Mouse (Mus musculus) CH12F3 (cell line): Measurements from ENCODE around the gene Mamdc2.

ENCODE experiments used
- in situ Hi-C: fragments of 300-500 bp; cut with MboI; formaldehyde crosslinking; loops from 2 replicates; pipeline ENCODE4 v1.14.3; 2020; ENCODE audit warnings: low sequenced_read_pairs

Gene Mamdc2

DNA sequence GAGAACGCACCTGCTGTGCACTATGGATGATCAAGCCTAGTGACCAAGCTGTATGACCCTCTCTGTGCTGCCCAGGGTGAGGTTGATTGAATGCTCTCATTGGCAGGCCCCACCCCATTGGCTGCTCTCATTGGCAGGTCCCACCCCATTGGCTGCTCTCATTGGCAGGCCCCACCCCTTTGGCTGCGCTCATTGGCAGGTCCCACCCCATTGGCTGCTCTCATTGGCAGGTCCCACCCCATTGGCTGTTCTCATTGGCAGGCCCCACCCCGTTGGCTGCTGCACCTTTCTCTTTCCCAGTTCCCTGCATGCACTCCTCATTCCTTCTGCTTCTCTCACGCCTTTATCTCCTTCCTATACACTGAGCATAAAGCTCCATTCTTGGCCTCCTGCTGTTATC lies 12.5 kb downstream of the Mamdc2 start:
- in situ Hi-C loops: no loop called here

DNA sequence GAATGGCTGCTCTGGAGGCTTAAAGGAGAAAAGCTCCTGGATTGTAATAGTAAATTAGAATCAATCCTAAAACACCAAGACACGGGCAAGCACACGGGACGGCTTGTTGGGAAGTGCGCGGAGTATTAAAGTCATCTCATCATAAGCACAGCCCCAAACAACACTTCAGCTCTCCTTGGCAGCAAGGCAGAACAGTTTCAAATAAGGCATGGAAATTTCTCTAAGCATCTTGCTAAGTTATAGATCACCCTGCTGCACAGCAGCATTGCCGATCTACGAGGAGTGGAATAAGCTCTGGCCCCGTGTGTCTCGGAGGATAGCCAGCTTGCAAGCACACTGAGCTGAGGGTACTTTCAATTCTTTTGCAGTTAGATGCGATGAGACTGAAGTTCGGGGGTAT lies 13.8 kb downstream of the Mamdc2 start:
- in situ Hi-C loops: no loop called here

DNA sequence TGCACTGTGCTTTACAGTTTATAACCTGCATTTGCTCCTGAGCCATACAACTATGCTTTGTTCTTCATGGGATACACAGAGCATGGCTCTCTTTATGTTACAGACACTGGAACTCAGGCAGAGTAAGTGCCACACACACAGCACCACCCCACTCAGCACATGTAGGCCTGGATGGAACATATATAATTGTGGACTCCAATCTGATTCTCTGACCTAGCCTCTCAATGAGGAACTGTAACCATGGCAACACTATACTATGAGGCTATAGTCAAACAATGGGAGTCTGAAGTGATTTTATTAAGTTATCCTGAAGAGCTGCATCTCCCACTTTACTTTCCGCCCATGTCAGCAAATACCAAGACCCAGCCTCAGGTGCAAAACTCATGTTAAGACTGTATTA lies 30.6 kb downstream of the Mamdc2 start:
- in situ Hi-C loops: no loop called here

DNA sequence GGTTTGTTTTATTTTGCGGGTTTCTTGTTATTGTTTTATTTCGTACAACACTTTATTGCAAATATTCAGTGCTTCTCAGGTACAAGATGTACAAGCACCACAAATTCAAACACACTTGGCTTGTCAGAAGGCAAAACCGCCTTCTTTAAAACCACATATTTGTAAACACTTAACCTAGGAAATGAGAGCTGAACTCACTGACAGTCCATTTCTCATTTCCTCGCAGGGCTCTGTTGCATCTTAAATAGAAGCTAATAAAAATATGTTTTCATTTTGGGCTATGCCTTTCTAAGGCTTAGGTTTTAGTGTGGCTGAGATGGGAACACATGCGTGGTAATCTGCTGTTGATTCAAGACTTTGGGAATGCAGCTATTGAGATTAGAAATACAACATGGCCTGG lies 37.4 kb downstream of the Mamdc2 start:
- in situ Hi-C loops: no loop called here

DNA sequence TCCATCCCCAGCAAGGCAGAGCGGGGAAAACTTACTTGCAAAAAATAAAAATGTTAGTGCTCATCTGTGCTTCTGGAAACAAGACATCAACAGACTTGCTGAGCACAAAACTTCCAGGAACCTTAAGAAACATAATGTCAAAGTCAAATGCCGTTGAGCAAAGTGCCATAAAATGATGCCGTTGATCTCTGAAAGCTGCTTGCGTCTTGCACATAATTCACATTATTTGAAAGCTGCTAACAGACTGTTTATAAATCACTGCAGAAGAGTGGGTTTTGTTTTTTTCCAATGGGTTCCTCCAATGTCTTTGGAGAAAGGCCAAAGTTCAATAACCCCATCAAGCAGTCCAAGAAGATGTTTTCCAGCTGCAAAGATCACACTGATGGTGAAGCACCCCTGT lies 37.9 kb downstream of the Mamdc2 start:
- in situ Hi-C loops: no loop called here

DNA sequence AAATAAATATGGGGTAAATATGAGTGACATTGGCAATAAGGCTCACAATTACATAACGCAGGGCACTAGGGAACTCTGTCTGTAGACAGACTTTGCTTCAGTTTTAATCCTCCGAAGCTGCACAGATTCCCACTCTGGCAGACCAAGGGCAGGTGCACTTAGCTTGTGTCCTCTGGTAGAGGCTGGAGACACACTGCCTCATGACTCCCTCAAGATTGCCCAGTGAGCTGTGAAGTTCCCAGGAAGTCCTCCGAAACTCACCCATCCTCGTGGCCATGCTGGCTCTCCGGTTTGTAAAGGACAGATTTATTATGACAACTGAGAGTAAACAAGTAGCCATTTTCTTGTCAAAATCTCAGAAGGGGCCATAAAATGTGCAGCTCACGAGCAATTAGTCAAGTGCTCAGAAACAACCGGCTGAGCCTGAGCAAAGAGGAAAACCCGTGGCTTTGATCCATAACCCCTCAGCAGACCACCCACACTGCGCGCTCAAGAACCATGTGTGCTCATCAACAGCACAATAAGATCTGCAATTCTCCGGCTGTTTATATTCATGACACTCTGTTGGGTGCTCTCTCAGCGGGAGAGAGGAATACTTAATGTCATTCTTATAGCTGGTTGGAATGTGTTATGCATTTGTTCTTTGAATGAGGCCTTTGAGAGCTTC lies 46.6 kb downstream of the Mamdc2 start:
- in situ Hi-C loops: no loop called here

DNA sequence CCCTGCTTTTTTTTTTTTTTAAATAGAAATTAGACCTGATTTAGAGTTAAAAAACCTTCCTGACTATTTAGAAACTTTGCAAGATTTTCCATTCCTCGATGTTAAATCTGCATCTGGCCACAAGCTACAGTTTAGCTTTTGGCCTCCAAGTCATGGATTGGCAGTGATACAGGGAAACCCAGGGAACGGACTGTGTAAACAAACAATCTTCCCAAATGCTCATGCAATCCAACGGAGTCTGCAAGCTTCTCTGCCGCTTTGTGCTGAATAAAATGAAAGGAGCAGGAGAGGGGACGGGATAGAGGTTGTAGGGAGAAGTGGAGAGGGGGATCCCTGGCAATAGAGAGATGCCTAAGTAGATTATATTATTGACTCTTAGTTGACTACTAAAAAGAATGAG lies 47.8 kb downstream of the Mamdc2 start:
- in situ Hi-C loops: no loop called here

DNA sequence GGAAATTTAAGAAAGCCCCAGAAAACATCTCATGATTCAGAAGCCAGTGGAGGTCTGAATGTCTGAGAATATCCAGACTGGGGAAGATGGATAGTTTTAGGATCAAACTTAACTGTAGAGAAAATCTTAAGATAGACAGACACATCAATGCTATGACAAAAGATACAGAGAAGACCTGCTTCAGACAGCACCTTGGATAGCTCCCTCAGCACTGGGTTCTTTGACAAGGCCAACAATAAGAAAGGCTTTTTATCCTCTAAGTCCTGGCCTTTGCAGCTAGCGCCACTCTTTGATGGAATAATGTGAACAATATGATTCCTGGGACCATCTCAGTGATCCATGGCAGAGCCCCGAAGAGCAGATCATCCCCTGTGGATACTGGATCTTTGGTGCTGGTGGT lies 52.3 kb downstream of the Mamdc2 start:
- in situ Hi-C loops: no loop called here

DNA sequence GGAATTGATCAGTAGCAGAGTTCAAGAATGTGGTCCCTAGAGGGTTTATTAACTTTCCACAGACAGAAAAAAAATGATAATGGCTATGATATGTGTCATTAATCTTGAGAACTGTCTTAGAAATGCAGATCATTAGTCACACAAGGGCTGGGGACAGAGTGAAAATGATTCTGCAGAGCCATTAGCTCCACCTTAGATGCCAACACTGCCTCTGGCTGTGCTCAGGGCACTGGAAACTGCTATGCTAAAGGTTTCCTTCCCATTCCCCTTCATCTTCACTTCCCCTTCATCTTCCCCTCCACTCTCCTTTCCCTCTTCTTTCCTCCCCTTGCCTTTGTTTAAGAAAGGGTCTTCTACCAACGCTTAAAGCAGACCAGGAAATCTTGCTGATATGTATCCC lies 53.6 kb downstream of the Mamdc2 start:
- in situ Hi-C loops: no loop called here

DNA sequence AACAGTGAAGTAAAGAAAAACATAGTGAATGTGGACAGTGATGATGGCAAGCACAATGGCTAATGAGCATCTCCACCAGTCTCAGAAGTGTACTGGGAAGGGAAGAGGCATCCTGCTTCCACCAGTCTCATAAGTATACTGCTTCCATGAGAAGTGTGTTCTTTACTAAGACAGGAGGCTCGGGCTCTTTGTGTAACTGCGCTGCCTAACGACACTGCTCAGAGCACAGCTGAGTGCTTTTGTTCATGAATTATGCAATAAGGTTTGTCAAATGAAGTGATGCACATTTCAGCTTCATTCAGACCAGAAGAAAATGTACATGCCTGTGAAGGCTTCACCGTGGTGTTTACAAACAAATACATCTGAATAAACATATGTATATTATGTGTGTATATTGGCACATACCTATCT lies 59.4 kb downstream of the Mamdc2 start:
- in situ Hi-C loops: no loop called here

DNA sequence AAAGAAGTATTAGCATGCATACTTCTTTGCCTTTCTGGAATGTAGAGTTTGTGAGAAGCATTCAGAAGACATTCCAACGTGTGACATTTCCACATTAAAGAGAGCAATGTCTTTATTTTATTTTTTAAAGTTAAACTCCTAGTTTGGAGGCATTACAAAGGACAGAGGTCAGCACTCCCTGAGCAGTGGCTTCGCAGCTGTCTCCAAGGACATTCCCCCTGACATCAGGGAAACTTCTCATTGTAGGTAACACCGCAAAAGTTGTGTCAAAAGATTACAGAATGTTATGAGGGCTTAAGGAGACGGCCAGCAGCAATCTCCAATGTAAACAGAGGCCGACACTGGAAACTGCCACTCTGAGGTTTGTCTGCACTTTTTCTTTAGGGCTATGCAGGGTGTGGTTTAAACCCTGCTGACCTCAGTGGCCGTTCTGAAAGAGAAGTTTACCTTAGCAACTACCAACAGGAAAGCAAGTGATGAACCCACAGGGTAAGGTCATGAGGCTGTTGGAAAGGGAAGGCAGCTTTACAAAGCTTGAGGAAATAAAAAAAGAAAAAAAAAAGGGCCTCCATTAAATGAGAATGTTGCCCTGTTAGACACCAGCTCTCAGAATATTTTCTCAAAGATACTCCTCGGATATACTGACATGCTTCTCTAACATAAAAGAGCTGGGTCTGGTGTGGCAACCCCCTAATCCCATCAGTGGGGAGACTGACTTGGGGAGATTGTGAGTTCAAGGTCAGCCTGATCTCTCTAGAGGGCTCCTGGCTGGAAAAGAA lies 60.0 kb downstream of the Mamdc2 start:
- in situ Hi-C loops: no loop called here

DNA sequence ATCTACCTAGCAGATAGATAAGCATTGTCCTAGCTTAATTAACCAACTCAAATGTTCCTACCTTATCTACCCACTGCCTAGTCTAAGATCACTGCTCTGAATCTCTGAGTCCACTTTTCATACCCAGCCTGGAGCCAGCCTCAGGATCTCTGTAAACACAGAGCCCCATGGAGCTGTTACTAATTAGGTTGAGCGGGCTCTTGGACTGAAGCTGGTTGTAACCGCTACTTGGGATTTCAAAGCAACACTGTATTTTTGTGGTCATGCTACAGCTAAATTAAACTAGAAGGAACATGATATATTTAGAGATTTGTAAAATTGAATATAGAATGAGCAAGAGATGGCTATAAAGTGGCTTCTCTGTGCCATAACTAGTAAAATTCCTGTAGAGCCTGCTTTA lies 65.8 kb downstream of the Mamdc2 start:
- in situ Hi-C loops: no loop called here

DNA sequence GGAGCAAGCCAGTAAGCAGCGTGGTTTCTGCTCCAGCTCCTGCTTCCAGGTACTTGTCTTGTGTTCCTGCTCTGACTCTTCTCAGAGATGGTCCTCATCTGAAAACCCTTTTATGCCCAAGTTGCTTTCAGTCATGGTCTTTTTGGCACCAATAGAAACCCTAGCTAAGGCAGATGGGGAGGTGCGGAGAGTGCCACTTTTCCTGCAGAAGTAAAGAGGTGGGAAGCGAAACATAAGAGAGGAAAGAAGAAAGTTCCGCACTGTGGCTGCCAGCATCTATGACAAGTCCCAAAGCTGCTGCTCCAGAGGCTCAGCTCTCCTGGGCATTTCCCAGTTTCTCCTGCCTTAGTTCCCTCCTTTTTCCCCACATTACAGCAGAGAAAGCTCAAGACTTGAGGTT lies 67.3 kb downstream of the Mamdc2 start:
- in situ Hi-C loops: no loop called here

DNA sequence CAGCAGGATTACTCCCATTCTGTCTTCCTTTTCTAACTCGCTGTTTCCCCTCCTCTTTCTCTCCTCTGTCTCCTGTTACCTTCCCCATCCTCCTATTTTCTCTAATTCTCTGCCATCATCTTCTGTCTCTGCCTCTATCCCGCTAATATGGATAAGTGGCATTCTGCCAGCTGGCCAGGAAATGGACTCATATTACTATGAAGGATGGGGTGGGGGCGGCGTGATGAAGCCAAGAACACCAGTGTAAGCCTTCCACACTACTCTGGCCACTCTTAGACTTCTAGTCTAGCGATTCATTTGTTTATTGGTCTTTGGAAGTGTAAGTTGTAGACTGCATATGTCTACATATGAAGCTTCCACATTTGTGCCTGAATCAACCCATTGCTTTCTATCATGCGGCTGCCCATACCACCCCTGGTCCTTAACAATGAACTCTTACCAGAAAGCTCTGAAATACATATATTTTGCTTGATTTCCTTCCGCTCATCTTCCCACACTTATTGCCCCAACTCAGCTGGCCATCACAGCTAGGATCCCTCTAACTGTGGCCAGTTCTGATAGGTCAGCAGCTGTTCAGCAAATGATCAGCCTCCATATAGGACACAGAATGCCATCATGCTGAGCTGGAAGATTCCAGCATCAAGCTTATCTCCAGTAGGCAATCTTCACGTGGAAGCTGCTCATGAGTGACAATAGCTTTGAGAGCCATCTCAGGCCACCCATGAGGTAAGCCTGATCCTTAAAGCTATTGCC lies 68.3 kb downstream of the Mamdc2 start:
- in situ Hi-C loops: no loop called here

DNA sequence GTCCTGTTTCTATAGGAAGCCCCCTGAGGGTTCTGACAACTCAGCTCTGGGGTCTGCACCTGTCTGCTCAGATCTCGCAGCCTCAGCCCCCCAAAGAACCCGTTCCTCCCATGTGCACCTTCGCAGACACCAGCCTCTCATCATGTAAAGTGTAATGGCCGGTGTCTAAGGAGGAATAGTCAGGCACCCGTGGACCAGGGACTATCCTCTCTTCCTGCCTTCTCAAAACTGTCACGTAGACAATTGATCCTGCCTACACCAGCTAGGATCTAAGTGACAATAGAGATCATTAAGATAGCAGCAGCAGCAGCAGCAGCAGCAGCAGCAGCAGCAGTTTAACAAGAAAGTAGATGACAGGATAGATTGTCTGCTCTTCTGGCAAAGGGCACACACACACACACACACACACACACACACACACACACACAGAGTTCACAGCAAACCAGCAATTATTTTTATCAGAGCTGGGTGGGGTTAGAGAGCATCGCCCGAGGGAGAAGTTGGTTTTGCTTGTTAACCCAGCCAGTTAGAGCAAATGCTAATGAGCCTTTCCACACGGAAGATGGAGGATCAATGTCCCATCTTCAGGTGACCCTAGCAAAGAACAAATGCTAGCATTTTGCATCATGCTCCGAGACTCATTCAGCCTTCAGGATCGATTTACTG lies 71.6 kb downstream of the Mamdc2 start:
- in situ Hi-C loops: no loop called here

DNA sequence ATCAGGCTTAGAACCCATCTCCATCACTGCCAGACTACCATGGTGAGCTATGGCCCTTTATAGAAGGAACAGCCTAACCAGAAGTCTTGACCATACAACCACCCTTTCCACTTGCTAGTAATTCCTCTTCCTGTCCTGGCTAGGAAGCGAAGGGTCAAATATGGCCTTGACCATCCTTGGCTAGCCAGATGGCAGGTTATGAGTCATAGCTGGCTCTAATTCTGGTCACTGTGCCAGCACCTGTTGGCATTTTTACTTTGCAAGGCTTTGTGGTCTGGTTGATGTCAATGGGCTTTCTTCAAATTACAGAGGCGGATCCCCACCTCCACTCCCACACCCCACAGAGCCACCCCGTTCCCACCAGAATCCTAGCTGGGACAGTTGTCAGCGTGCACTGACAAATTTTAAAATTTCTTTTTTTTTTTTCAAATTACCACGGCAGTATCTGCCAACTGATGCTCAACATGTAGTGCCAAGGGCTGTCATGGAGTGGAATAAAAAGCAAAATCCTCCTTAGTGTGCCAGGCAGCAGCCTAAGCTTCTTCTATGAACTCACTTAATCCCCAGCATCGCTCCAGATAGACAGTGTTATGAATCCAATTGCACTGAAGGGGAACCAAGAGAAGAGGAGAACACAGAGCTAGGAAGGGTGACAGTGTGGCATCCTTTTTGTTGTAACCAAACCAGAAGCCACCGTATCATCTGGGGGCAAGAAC lies 73.1 kb downstream of the Mamdc2 start:
- in situ Hi-C loops: no loop called here

DNA sequence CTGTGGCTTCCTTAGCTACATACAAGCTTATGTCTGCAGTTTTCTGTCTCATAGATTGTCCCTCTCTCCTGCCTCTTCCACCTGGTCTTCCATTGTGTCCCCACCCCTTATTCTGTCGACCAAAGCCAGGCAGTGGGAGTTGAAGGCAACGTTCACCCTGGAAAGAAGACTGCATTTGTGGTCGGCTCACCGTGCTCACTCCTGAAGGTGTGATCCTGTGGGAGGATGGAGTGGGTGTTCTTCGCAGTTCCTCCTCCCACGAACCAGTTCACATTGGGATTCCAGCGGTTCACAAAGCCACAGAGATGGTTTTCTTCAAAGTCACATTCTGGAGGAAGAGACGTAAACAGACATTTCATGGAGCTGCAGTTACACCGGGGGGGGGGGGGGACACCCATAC lies 74.5 kb downstream of the Mamdc2 start:
- in situ Hi-C loops: no loop called here

DNA sequence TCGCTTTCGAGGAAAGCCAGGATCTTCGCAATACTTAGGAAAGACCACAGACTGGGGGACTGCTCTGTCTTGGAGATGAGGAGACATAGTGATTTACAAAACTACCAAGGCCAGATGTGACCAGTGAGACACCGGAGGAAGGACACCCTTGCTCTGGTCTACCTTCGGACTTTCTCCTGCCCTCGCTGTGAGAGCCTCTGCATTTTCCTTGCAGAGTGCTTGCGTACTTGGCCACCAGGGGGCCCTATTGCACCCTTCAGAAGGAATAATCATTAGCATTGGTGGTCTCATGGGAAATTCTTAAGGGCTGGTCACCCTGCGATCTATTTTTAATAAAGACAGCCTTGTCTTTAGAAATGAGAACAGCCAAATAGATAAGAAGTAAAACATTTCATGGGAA lies 75.0 kb downstream of the Mamdc2 start:
- in situ Hi-C loops: no loop called here

DNA sequence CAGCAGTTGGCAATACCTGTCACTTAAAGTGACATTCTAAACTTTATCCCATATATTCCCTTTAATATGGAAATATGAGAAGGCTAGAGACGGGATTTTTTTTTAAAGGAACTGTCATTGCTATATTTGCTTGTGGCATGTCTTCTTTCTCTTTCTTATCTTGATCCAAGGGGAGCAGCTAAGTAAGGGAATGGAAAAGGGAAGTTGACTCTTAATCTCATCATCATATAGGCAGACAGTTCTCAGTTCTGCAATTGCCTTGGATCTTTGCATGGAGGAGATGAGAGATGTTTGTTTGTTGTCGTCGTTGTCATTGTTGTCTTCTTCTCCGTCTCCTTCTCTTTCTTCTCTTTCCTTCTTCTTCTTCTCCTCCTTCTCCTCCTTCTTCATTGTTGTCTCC lies 79.0 kb downstream of the Mamdc2 start:
- in situ Hi-C loops: no loop called here

DNA sequence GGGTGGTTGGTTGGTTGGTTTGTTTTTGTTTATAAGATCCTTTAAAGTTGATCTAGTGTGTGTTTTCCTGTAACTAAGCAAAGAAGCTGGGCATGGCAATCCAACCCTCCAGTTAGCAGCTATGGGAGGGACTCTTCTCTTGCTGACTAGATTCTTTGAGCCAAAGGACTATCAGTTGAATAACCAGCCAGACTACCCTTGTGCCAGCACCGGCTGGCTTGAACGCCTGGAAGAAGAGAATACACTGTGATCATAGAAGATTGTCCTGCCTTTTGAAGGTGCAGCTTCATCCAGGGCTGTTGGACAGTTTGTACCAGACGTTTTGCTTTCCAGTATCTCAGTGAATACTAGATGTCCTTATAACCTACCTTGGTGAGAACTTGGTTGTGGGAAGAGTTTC lies 86.2 kb downstream of the Mamdc2 start:
- in situ Hi-C loops: no loop called here

DNA sequence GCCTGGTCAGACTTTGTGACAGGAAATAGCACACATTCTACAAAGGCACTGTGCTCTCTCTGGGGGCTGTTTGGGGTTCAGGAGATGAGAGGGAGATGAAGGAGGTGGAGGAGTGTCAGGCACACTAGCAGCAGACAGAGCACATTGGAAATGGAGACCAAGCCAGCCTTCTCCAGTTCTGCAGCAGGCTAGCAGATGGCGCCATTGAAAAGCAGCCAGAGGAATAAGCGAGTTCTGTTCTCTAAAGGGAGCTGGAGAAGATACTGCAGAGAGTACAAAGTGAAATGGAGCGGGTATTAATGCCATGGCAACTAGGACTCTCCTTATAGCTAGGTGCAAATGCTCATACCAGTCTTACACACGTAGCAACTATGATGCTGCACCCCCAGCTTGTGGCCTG lies 87.1 kb downstream of the Mamdc2 start:
- in situ Hi-C loops: no loop called here
